Mouse (Mus musculus): ENCODE results near the gene Tmem215. TPM values are rescaled to one million over a fixed set of nuclear protein-coding genes. Genes with fewer than 3 reads are reported as not detected.

Tmem215 gene
- polyA plus RNA-seq, 1 experiment from 2014 or later, result 0.07 TPM

DNA sequence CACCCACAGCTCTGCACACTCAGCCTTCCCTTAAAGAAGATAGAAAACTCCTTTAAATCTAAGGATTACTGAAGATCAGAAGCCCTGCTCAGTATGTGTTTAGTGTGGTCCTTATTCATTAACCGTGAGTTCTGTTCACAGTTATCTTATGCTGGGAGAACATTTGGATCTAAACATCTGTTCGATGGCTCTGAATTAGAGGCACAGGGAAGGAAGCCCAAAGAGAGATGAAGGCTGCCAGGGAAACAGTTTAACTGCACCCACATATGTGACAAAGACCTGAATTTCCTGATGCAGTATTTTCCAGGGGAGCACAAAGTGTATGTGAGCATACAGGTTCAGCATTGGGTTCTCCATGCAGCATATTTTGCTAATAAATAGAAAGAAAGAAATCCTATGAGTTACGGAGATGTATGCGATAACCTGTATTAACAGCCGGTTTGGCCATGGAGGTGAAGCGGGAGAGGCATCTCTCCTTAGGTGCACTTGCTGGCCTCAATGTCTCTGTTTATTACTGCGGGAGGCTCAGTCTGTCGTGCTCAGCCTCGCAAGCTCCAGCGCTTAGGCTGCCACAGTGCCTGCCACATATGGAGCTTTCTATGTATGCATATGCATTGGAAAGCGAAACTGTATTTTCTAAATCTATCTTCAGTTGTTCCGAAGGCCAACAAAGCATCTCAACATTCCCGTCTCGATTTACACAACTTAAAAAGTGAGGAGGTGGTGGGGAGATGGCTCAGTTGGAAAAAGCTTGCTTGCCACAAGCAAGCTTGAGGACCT, 46.8 kb downstream of the Tmem215 start:
- Histone ChIP-seq H3K9me3 (ENCODE audit: control insufficient read depth, low read length) (no peaks in the 10 kb centered on the region), H3K4me1 (ENCODE audit: control insufficient read depth, insufficient read depth, low read length) (no peaks in the 10 kb centered on the region), H3K9ac (ENCODE audit: low read length) (no peak overlapping the region), H3K27ac (replicated peaks; ENCODE audit: low read depth, low read length) (no peak overlapping the region), H3K36me3 (ENCODE audit: control insufficient read depth, insufficient read depth, low read length) (no peaks in the 10 kb centered on the region), H3K4me3 (ENCODE audit: low read depth, low read length) (no peak overlapping the region), H3K4me2 (ENCODE audit: low read depth, severe bottlenecking) (no peak overlapping the region), H3K27me3 (ENCODE audit: control insufficient read depth, insufficient read depth, low read length) (no peaks in the 10 kb centered on the region)
- 92% methylated on average over 14 of the region's 14 CpGs for WGBS
- no peak for DNase-seq (ENCODE audit: low spot score)
- ATAC-seq (ENCODE audit: insufficient number of reproducible peaks, low FRiP score, low TSS enrichment, low read depth), result no peak

Other genes starting within 250 kb of the Tmem215 start
- 4.8 and 6.4 TPM in 2 replicates for gene Ddx58, start 232.4 kb upstream of the Tmem215 start, polyA plus RNA-seq (2014; fragmentation: Nextera tagmentation; extraction: Ambion mirVana)
- gene Smim27, start 202.6 kb upstream of the Tmem215 start, polyA plus RNA-seq (2014; fragmentation: Nextera tagmentation; extraction: Ambion mirVana), result 24.7 and 25.4 TPM in 2 replicates
- gene Topors, start 202.3 kb upstream of the Tmem215 start, polyA plus RNA-seq (2014; fragmentation: Nextera tagmentation; extraction: Ambion mirVana), result 58.2 and 58.3 TPM in 2 replicates
- 301 and 304 TPM in 2 replicates for gene Ndufb6, start 192.8 kb upstream of the Tmem215 start, polyA plus RNA-seq (2014; fragmentation: Nextera tagmentation; extraction: Ambion mirVana)
- gene Aptx, start 231.0 kb downstream of the Tmem215 start, polyA plus RNA-seq (2014; fragmentation: Nextera tagmentation; extraction: Ambion mirVana), result 34.4 and 35.4 TPM in 2 replicates
- gene Dnaja1, start 250.0 kb downstream of the Tmem215 start, polyA plus RNA-seq (2014; fragmentation: Nextera tagmentation; extraction: Ambion mirVana), result 583 and 614 TPM in 2 replicates

Measured in limb, embryonic 11.5 days (tissue).